Mouse (Mus musculus) embryo, embryonic 10 days (tissue): ENCODE measurements around the gene Naa80.

Source experiments
- DNase-seq: peaks from one replicate; pipeline ENCODE4 v3.0.0-alpha.2; 2015; ENCODE audit warnings: low spot score

The Naa80 gene

GRCm38 (mm10) chr9:107596619-107597569, 18.2 kb downstream of the Naa80 start:
- no peak for DNase-seq

GRCm38 (mm10) chr9:107598385-107598784, 19.7 kb downstream of the Naa80 start:
- no peak for DNase-seq

- no peak for DNase-seq
Observed at GRCm38 (mm10) chr9:107599433-107599832, 20.7 kb downstream of the Naa80 start.

GRCm38 (mm10) chr9:107599842-107600241, 21.2 kb downstream of the Naa80 start:
- peak; percentile 50 for DNase-seq

GRCm38 (mm10) chr9:107600745-107601144, 22.1 kb downstream of the Naa80 start:
- no peak for DNase-seq

GRCm38 (mm10) chr9:107601275-107601674, 22.6 kb downstream of the Naa80 start:
- no peak for DNase-seq

GRCm38 (mm10) chr9:107602068-107602648, 23.5 kb downstream of the Naa80 start:
- peak; percentile 93 for DNase-seq

GRCm38 (mm10) chr9:107603251-107603650, 24.6 kb downstream of the Naa80 start:
- DNase-seq: no peak

GRCm38 (mm10) chr9:107605041-107605661, 26.5 kb downstream of the Naa80 start:
- no peak for DNase-seq

GRCm38 (mm10) chr9:107606591-107606990, 27.9 kb downstream of the Naa80 start:
- no peak for DNase-seq

GRCm38 (mm10) chr9:107607036-107607435, 28.3 kb downstream of the Naa80 start:
- no peak for DNase-seq

- no peak for DNase-seq
Observed at GRCm38 (mm10) chr9:107607653-107608245, 29.1 kb downstream of the Naa80 start.

GRCm38 (mm10) chr9:107608741-107609432, 30.2 kb downstream of the Naa80 start, which contains the start of gene Sema3b:
TSS of gene Sema3b (minus strand) at chr9:107609229.
- DNase-seq: no peak

GRCm38 (mm10) chr9:107609433-107609830, 30.7 kb downstream of the Naa80 start:
- DNase-seq: no peak

GRCm38 (mm10) chr9:107611456-107612190, 32.9 kb downstream of the Naa80 start:
- DNase-seq: no peak

GRCm38 (mm10) chr9:107612191-107612944, 33.7 kb downstream of the Naa80 start:
- DNase-seq: peak; percentile 97

GRCm38 (mm10) chr9:107612945-107613569, 34.4 kb downstream of the Naa80 start:
- no peak for DNase-seq

- DNase-seq: no peak
Observed at GRCm38 (mm10) chr9:107615035-107615434, 36.3 kb downstream of the Naa80 start.

- no peak for DNase-seq
Observed at GRCm38 (mm10) chr9:107617461-107617860, 38.8 kb downstream of the Naa80 start.

GRCm38 (mm10) chr9:107618098-107618497, 39.4 kb downstream of the Naa80 start:
- no peak for DNase-seq
